Mouse (Mus musculus) sigmoid colon, adult 10 weeks (tissue): ENCODE results near the gene Gprc6a. TPM values are rescaled to one million over a fixed set of nuclear protein-coding genes. Genes with fewer than 3 reads are reported as not detected.

Source experiments
- polyA plus RNA-seq: library from polyadenylated mRNA; stranded (reverse); fragments of 350-450 nt; fragmentation: Illumina TruSeq; extraction: RNeasy Lipid Tissue Mini Kit (QIAGEN cat#74804); gene quantifications from one replicate; pipeline ENCODE4 v1.2.3, GENCODE M21; 2014; ENCODE audit warnings: low read depth, low replicate concordance

Gene Gprc6a
- polyA plus RNA-seq = not detected

GRCm38 (mm10) chr10:51631411-51632136 is at the start of gene Gprc6a:
Gprc6a (minus strand) TSS chr10:51631461.

GRCm38 (mm10) chr10:51677548-51678250 is 46.4 kb upstream of the Gprc6a start, which contains the start of gene Rfx6:
Rfx6 (plus strand) TSS chr10:51677756.

DNA sequence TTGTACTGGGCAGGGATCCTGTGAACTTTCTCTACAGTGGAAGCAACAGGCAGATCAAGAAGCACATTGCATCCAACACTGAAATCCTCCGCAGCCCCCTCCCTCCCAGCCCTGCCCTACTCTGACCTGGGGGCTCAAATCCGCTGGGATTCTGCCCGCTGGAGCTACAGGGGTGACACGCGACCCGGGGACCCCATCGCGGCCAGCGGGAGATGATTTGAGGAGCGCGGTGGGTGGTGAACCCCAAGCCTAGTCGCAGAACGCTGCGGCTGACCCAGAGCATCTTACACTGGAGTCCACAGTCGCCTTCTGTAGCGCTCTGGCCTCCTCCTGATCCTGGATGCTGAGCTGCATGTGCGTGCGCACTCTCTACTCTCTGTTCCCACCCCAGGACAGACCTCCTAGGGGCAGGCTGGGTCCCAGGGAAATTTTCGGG is 41.1 kb downstream of the Gprc6a start, which contains the start of gene Fam162b:
TSS of gene Fam162b (minus strand) at position 379 of the 436 bp plus-strand sequence.

Other genes starting within 250 kb of the Gprc6a start
- gene Gm49339, start 150.8 kb downstream of the Gprc6a start, polyA plus RNA-seq = 0.47 TPM
- 13.2 TPM for gene Lilr4b, start 150.8 kb downstream of the Gprc6a start, polyA plus RNA-seq
- 39.1 TPM for gene Lilrb4a, start 140.5 kb downstream of the Gprc6a start, polyA plus RNA-seq
- 1.1 TPM for gene Fam162b, start 40.9 kb downstream of the Gprc6a start, polyA plus RNA-seq
- gene Rfx6, start 46.3 kb upstream of the Gprc6a start, polyA plus RNA-seq = 5.6 TPM